Comparison of ENCODE assay signal across 8 mouse cellular contexts in the genomic region with DNA sequence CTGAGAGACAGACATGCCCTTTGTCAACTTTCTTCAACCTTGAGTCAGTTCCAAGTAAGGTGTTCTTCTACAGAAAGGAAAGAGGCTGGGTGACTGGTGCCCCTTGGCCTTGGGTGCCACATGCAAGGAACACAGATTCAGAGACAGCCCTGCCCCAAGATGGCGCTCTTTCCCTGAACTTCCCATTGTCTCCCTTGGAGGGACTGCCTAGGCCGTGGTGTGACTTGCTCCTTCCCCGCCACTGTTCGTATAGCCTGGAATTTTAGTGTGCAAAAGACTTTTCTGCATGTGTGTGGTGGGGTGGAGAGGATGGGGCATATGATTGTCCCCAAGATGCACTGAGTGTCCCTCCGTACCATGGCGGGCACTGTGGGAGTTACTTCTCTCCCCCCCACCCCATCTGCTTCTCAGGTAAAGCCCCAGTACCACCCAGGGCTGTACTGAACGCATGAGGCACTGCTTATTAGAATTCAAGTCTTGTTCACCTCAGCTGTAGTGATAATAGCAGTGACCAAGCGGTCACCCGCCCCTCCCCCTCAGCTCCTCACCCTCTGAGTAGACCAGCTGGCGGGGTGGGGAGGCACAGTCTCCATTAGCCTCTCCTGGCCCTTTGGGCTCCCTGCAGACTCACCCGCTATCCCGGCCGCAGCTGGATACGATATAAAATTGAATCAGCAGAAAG.
DNase-seq lines count a peak whose midpoint lies in the region; ATAC-seq lines count a peak whose summit lies in the region.

No protein-coding gene starts in this region.

- H3K4me2 ChIP-seq in liver, embryonic 12.5 days = no peak overlapping the region
- H3K4me2 ChIP-seq in hindbrain, embryonic 11.5 days (replicated peaks; ENCODE audit: low read depth, low read length) = 0 out of 2 replicates have a peak overlapping the region, but pooled peaks have one; percentile 5
- peak overlapping the region; percentile 19; the same call in 1 of the 2 replicates for H3K4me2 ChIP-seq in midbrain, embryonic 15.5 days

- no peak overlapping the region for H3K9ac ChIP-seq in liver, embryonic 12.5 days
- peak overlapping the region; percentile 37 for H3K9ac ChIP-seq in hindbrain, embryonic 11.5 days (ENCODE audit: low read depth, low read length)
- H3K9ac ChIP-seq in midbrain, embryonic 15.5 days = peak overlapping the region; percentile 6

- intact Hi-C loops in left cerebral cortex, postnatal 4 days (cut with DNase I) = no loop called here

- H3K9me3 ChIP-seq in liver, embryonic 12.5 days (replicated peaks) = peaks cover 15% of the 10 kb centered on the region; the same call in 1 of the 2 replicates
- H3K9me3 ChIP-seq in hindbrain, embryonic 11.5 days (ENCODE audit: control insufficient read depth, low read length) = no peaks in the 10 kb centered on the region
- H3K9me3 ChIP-seq in midbrain, embryonic 15.5 days = no peaks in the 10 kb centered on the region

- no peak overlapping the region for H3K4me3 ChIP-seq in liver, embryonic 12.5 days
- H3K4me3 ChIP-seq in hindbrain, embryonic 11.5 days (ENCODE audit: low read depth, low read length) = no peak overlapping the region
- H3K4me3 ChIP-seq in midbrain, embryonic 15.5 days = no peak overlapping the region

- H3K27ac ChIP-seq in liver, embryonic 12.5 days = no peak overlapping the region
- H3K27ac ChIP-seq in hindbrain, embryonic 11.5 days (ENCODE audit: low read depth, low read length) = peak overlapping the region; percentile 93
- H3K27ac ChIP-seq in midbrain, embryonic 15.5 days = peak overlapping the region; percentile 72

- H3K4me1 ChIP-seq in liver, embryonic 12.5 days = no peaks in the 10 kb centered on the region
- H3K4me1 ChIP-seq in hindbrain, embryonic 11.5 days (replicated peaks; ENCODE audit: control insufficient read depth, insufficient read depth, low read length) = peaks cover 6% of the 10 kb centered on the region
- peaks cover 13% of the 10 kb centered on the region for H3K4me1 ChIP-seq in midbrain, embryonic 15.5 days

- 54% methylated on average over 14 of the region's 14 CpGs for WGBS in liver, embryonic 12.5 days (ENCODE audit: insufficient replicate concordance)
- WGBS in hindbrain, embryonic 11.5 days = 47% methylated on average over 14 of the region's 14 CpGs
- 36% methylated on average over 14 of the region's 14 CpGs for WGBS in midbrain, embryonic 15.5 days

- no peak for ATAC-seq in liver, embryonic 12.5 days
- 0 out of 2 replicates have a peak, but pooled peaks have one; percentile 16 for ATAC-seq in frontal cortex, adult (ENCODE audit: low TSS enrichment)
- peak; percentile 95 for ATAC-seq in hindbrain, embryonic 11.5 days (ENCODE audit: low FRiP score)
- ATAC-seq in midbrain, embryonic 15.5 days (replicated peaks) = peak; percentile 80

- peak; percentile 43 for DNase-seq in liver
- DNase-seq in adrenal gland, postnatal 25 days = peak; percentile 71
- peak; percentile 83 for DNase-seq in hindbrain, embryonic 11.5 days (ENCODE audit: low spot score)
- peak; percentile 44 for DNase-seq in left cerebral cortex, postnatal 4 days
- no peak for DNase-seq in natural killer cell, adult 2 months (ENCODE audit: low spot score in 2 of 2)

- H3K36me3 ChIP-seq in liver, embryonic 12.5 days = no peaks in the 10 kb centered on the region
- no peaks in the 10 kb centered on the region for H3K36me3 ChIP-seq in hindbrain, embryonic 11.5 days (ENCODE audit: control insufficient read depth, insufficient read depth, low read length)
- no peaks in the 10 kb centered on the region for H3K36me3 ChIP-seq in midbrain, embryonic 15.5 days (replicated peaks)

- no peaks in the 10 kb centered on the region for H3K27me3 ChIP-seq in liver, embryonic 12.5 days (replicated peaks)
- H3K27me3 ChIP-seq in hindbrain, embryonic 11.5 days (ENCODE audit: control insufficient read depth, insufficient read depth, low read length) = no peaks in the 10 kb centered on the region
- H3K27me3 ChIP-seq in midbrain, embryonic 15.5 days (replicated peaks) = no peaks in the 10 kb centered on the region

Comparison
In these comparisons a context has a peak if more than half of its experiments do, and no peak if none do; other contexts are left out.
1. DNase-seq: peak in liver (single experiment), adrenal gland, postnatal 25 days (single experiment), hindbrain, embryonic 11.5 days (single experiment) and left cerebral cortex, postnatal 4 days (single experiment); none in natural killer cell, adult 2 months (0 of 2).